Mouse (Mus musculus) bone marrow, adult 2 months (tissue): Measurements from ENCODE around the gene Foxj1.

Experiments
- CTCF ChIP-seq: fragments of 200-500 bp; IDR thresholded peaks from 2 replicates; pipeline ENCODE4 v1.5.1; 2011; ENCODE audit warnings: low read length, control low read depth; ENCODE audit not compliant: control insufficient read depth, insufficient read depth
- POLR2A ChIP-seq: fragments of 200-500 bp; IDR thresholded peaks from 2 replicates; pipeline ENCODE4 v1.6.1; 2011; ENCODE audit warnings: low read depth, mild to moderate bottlenecking, control low read depth, low read length, borderline replicate concordance; ENCODE audit not compliant: control insufficient read depth

GRCm38 (mm10) chr11:116337000-116337399, 1.8 kb upstream of the Foxj1 start:
- no peak for TF ChIP-seq CTCF
- no peak for TF ChIP-seq POLR2A
